Mouse (Mus musculus): ENCODE results near the gene Mboat1.

Mboat1 gene

GRCm38 (mm10) chr13:30253636-30254264 is 117.5 kb downstream of the Mboat1 start:
- DNase-seq = no peak

GRCm38 (mm10) chr13:30254421-30254820 is 118.1 kb downstream of the Mboat1 start:
- no peak for DNase-seq

- DNase-seq = no peak
Measured at GRCm38 (mm10) chr13:30258802-30259201, 122.5 kb downstream of the Mboat1 start.

- DNase-seq = no peak
Measured at GRCm38 (mm10) chr13:30259326-30259725, 123.0 kb downstream of the Mboat1 start.

GRCm38 (mm10) chr13:30259912-30260560 is 123.7 kb downstream of the Mboat1 start:
- peak; percentile 41 to 44 for DNase-seq

GRCm38 (mm10) chr13:30263681-30264080 is 127.4 kb downstream of the Mboat1 start:
- DNase-seq = no peak

GRCm38 (mm10) chr13:30264303-30264702 is 128.0 kb downstream of the Mboat1 start:
- DNase-seq = no peak

- DNase-seq = no peak
Measured at GRCm38 (mm10) chr13:30264765-30265164, 128.5 kb downstream of the Mboat1 start.

- no peak for DNase-seq
Measured at GRCm38 (mm10) chr13:30266036-30266435, 129.7 kb downstream of the Mboat1 start.

- DNase-seq = no peak
Measured at GRCm38 (mm10) chr13:30272040-30272686, 135.9 kb downstream of the Mboat1 start.
